Mouse (Mus musculus) left cerebral cortex, postnatal 10 days (tissue): Measurements from ENCODE around the gene Fbxw11. TPM values are rescaled to one million over a fixed set of nuclear protein-coding genes. Genes with fewer than 3 reads are reported as not detected.

Experiments used
- DNase-seq, 2 experiments: peaks; one replicate each; pipeline ENCODE4 v3.0.0; 2021 to 2022; ENCODE audit warnings: low spot score in 2 of 2, mixed read lengths in 1 of 2; ENCODE audit errors: extremely low spot score in 1 of 2
- intact Hi-C: fragments of 180-260 bp; cut with DNase I; formaldehyde crosslinking; loops from one replicate; pipeline ENCODE4 v1.15.1; 2025
- total RNA-seq, 2 experiments: library from RNA; stranded (reverse); gene quantifications; 2 replicates each; pipeline ENCODE4 v1.2.3; 2021

Fbxw11 gene
- total RNA-seq, 2 experiments from 2014 or later = 116 to 119 TPM

GRCm38 (mm10) chr11:32621831-32622478 lies 20.6 kb upstream of the Fbxw11 start:
- DNase-seq = peak in 1 of 2 experiments; percentile 34
- intact Hi-C loops = no loop called here

DNA sequence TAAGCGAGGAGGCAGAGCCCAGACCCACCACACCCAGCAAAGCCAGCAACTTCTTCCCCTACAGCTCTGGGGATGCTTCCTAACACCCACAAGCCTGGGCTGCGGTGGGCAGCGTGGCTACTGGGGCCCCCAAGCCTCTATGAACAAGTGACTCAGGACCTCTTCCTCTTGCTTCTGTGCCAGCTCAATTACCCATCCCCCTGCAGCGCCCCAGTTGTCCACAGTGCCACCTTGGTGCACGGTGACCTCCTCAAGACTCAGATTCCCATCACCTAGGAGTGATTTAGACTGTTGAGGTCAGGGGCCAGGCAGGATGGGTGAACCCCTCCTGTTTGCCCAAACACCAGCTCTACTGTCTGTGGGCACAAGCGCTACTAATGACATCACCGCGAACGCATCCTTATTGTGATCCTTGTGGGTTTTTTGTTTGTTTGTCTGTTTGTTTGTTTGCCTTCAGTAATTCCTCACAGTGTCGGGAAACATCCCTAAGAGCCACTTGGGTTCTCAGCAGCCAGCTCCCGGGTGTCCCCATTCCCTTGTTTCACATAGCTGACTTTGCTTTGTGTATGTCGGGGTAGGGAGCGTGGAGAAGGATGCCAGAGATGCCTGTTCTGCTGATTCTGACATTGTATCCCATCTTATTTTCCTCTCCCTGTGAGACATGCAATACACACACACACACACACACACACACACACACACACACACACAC lies 19.9 kb upstream of the Fbxw11 start:
- intact Hi-C loops = no loop called here
- no peak for DNase-seq

DNA sequence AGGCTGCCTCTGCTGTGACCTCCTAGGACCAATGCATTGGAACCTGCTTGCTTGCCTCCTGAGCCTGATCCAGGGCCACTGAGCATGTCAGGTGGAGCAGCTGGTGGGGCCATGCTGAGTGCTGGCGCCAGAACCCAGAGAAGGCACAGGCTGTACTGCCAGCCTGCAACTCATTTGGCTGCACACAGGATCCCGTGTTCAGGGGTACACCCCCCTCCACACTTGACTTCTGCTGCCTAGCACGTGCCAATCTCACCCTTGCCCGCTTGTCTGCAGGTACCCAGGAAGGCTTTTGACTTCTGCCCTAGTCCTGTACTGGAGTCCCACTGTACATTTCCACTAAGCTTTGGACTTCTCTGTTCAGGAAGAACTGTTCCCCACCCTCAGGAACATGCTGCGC lies 19.3 kb upstream of the Fbxw11 start:
- intact Hi-C loops = no loop called here
- peak in 1 of 2 experiments; percentile 28 for DNase-seq

- DNase-seq = no peak
- intact Hi-C loops = no loop called here
Observed at GRCm38 (mm10) chr11:32623912-32624311, 18.6 kb upstream of the Fbxw11 start.

- peak in 1 of 2 experiments; percentile 79 for DNase-seq
- intact Hi-C loops = loop anchor here (5.0 kb wide), 1 partner anchor 82 kb away; no protein-coding TSS in a partner anchor
Observed at GRCm38 (mm10) chr11:32625677-32626076, 16.8 kb upstream of the Fbxw11 start.

DNA sequence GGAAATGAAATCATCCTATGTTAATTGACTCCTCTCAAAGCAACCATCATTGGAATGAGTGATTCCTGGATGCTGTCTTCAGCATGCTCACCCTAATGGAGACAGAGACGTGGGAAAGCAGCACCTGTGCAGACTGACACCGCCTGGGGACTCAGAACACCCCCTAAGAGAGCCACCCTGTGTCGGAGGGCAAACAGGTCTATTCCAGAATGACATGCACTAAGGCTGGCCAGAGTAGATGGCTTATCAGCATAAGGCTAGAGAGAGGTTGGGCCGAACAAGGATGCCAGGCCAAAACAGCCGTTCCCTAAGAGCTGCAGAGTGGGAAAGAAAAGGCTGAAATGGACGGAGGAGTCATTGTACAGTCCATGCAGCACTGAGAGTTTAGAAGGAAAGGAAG lies 16.4 kb upstream of the Fbxw11 start:
- intact Hi-C loops = loop anchor here (5.0 kb wide), 1 partner anchor 81 kb away; no protein-coding TSS in a partner anchor

DNA sequence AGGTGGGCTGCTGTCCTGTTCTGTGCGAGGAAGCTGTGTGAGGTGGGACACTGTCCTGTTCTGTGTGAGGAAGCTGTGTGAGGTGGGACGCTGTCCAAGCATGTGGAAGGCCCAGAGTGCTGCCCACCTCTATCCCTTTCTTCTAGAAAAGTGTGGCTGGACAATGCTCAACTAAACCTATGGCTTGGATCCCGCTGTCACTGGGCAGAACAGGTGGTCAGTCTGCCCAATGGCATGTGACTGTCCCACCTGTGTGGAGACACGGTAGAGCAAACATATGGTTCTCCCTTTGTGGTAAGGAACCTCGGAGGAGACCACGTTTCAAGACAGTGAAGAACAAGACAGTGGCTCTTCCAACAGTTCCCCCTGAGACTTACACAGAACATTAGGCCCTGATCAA lies 14.6 kb upstream of the Fbxw11 start:
- intact Hi-C loops = loop anchor here (5.0 kb wide), 1 partner anchor 79 kb away; no protein-coding TSS in a partner anchor

More for the DNA sequence above, 16.4 kb upstream of the Fbxw11 start:
- DNase-seq = no peak

DNA sequence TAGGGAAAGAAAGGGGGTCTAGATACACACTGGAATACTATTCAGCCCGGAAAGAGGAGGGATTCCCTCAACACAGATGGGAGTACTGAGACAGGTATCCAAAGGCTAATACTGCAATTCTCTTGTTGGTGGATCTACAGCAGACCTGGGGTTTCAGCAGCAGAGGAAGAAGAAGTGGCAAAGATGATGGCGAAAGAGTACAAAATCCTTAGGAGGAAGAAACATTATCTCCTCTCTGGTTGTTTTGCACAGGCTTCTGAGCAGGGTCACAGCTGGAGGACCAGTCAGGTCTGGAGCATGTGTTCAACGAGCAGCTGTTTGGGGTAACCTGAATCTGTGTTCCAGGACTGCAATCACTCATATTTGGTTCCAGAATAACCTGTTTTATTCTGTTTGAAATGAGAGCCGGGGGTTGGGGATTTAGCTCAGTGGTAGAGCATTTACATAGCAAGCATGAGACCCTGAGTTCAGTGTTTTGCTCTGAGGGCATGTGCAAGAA lies 12.8 kb upstream of the Fbxw11 start:
- intact Hi-C loops = loop anchor here (5.0 kb wide), 1 partner anchor 78 kb away; no protein-coding TSS in a partner anchor
- DNase-seq = no peak

More for the DNA sequence above, 14.6 kb upstream of the Fbxw11 start:
- DNase-seq = no peak

GRCm38 (mm10) chr11:32632671-32633070 lies 9.9 kb upstream of the Fbxw11 start:
- intact Hi-C loops = no loop called here
- no peak for DNase-seq

- intact Hi-C loops = no loop called here
- DNase-seq = no peak
Observed at GRCm38 (mm10) chr11:32633542-32633941, 9.0 kb upstream of the Fbxw11 start.

DNA sequence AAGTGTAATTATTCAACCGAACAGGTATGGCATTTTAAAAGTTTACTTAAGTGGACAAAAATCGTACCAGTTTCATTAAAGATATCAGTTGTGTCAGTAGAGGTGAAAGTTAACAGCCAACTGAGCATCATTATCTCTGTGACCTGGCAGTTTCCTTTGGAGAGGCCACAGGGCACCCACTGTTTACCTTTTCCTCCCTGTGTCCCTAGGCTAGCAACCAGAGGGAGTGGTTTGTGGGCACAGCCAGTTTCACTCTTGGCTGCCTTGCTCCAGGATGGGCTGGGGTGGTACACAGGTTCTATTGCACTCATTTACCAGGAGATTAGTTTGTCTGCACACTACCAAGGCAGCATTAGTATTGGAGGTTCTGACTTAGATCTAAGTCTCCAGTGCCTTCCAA lies 8.4 kb upstream of the Fbxw11 start:
- intact Hi-C loops = no loop called here

DNA sequence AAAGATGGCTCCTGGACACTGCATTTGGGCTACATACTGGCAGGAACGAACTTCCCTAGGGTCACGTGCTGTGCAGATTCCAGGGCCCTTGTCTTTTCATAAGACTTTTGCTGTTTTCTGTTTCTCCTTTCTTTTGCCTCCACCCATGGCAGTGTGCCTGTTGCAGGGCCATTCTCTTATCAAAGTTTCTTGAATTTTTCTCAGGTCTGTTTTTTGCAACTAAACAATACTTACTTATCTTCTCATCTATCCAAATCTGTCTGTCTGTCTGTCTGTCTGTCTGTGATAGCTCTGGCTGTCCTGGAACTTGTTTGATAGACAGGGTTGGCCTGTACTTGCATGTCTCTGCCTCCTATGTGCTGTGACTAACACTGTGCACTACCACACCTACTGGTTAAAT lies 7.7 kb upstream of the Fbxw11 start:
- intact Hi-C loops = no loop called here
- no peak for DNase-seq

More for the DNA sequence above, 8.4 kb upstream of the Fbxw11 start:
- no peak for DNase-seq

DNA sequence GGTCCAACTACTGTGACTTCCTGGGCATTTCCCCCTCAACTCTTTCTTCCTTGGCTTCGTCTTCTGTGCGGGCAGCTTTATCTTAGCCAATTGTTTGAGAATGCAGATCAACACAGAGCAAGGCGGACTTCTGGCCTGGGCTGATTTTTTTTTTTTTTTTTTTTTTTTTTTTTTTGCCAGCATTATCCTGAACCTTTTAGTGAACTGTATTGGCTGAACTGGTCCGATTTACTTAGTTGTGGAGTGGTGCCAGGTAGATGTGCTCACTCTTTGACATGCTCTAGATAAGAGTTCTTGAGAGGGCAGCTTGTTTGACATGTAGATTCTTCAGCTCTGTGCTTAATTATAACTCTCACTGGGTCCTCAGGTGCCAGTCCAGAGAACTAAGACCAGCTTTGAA lies 6.2 kb upstream of the Fbxw11 start:
- intact Hi-C loops = no loop called here

GRCm38 (mm10) chr11:32638521-32639255 lies 3.8 kb upstream of the Fbxw11 start:
- intact Hi-C loops = no loop called here
- DNase-seq = no peak

More for the DNA sequence above, 6.2 kb upstream of the Fbxw11 start:
- no peak for DNase-seq

DNA sequence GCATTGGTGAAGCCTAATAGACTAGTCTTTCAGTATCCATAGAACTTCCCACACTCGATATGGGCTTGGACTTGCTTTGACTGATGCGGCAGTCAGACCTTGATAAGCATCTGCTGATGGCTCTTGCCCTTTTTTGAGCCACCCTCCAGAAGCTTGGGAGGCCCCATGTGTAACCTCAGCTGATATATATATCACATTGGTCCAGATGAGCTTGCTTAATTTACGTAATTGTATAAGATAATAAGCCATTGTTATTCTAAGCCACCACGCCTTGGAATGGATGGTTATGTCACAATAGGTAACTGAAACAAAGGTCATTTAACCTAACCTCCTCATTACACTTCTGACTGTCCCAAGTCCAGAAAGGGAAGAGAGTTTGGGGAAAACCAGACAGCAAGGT lies 1.9 kb upstream of the Fbxw11 start:
- intact Hi-C loops = loop anchor here (5.0 kb wide), 2 partner anchors 42 to 67 kb away; no protein-coding TSS in a partner anchor
- no peak for DNase-seq

- peak in 1 of 2 experiments; percentile 81 for DNase-seq
- intact Hi-C loops = loop anchor here (5.0 kb wide), 2 partner anchors 39 to 64 kb away; no protein-coding TSS in a partner anchor
Observed at GRCm38 (mm10) chr11:32642899-32643886, 669 bp downstream of the Fbxw11 start.

DNA sequence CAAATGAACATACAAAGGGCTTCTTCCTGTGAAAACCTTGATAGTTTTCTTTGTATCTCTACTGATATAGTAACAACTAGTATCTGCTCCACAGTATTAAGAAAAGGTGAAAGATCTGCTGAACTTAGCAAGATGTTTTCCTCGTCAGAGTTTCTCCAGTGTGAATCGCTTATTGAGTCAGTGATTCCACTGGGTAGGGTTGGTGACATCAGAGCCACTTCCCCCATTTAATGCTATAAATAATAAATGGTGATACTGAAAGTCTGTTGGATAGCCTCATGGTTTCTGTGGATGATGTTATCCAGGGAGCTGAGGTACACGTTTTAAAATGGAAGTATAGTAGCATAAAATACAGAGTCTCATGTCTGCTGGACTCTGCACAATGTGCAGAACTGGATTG lies 1.5 kb downstream of the Fbxw11 start:
- intact Hi-C loops = loop anchor here (5.0 kb wide), 2 partner anchors 38 to 63 kb away; no protein-coding TSS in a partner anchor
- DNase-seq = no peak

GRCm38 (mm10) chr11:32647265-32647664 lies 4.7 kb downstream of the Fbxw11 start:
- DNase-seq = no peak
- intact Hi-C loops = no loop called here
